Mouse (Mus musculus) erythroblast, embryonic 14.5 days (primary cell): Measurements from ENCODE around the gene Kdm7a.

ENCODE experiments used
- GATA1 ChIP-seq: IDR thresholded peaks from 2 replicates; pipeline ENCODE4 v1.6.1; 2012; ENCODE audit warnings: low read length, inconsistent platforms, mixed read lengths
- TAL1 ChIP-seq: IDR thresholded peaks from 3 replicates; pipeline ENCODE4 v1.6.1; 2012; ENCODE audit warnings: low read length, inconsistent platforms, mixed read lengths

DNA sequence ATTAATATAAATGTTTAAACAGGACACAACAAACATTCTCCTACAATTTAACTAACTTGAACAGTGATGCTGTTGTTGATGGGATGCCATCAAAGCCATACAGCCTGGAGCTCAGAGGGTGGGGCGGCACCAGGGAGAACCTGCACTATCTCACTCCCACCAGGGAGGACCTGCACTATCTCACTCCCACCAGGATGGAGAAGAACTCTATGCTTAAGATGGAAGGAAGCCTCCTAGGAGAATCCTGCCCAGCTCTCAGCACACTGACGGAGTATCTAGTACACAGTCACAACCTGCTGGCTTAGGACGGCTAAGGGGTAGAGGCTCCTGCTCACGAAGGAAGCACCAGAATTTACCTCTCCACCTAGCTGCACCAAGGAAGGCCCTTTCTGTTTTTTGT, 3.4 kb downstream of the Kdm7a start:
- peak; percentile 98 for TF ChIP-seq TAL1
- TF ChIP-seq GATA1 = peak; percentile 95
